Mouse (Mus musculus): Measurements from ENCODE around the gene Grap.

DNA sequence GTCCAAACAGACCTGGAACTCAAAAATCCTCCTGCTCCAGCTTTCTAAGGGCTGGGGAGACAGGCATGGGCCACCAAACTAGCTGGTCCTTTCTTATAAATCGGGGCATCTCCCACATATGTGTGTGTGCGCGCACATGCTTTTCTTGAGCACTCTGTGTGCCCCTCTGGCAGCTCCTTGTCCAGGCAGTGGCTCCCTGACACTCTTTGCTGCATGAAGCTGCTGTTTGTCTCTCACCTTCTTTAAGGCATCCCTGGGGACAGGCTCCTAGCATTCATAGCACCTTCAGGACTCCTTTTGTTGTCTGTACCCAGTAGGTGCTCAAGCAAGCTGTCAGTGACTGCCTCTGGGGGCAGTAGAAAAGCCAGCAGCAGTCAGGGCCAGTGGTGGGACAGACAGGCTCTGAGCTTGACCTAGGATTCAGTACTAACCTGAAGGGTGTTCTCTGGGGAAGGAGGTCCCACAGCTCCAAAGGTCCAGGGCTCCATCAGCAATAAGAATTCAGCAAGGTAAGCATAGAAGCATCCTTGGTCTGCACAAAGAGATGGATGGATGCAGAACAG is 5.4 kb downstream of the Grap start:
- TF ChIP-seq EP300 (IDR thresholded peaks at IDR 0.05) (no peak), CTCF (IDR thresholded peaks at IDR 0.05) (no peak)
